Mouse (Mus musculus) lung, postnatal 0 days (tissue): ENCODE measurements around the gene Adcy5. TPM values are rescaled to one million over a fixed set of nuclear protein-coding genes. Genes with fewer than 3 reads are reported as not detected.

Source experiments
- ATAC-seq: fragments of 200-750 bp; cut with Nextera tagmentation; 2 replicates; pipeline ENCODE4 v1.8.0; 2017; ENCODE audit warnings: moderate library complexity
- DNase-seq: peaks from one replicate; pipeline ENCODE4 v3.0.0-alpha.2; 2016; ENCODE audit warnings: low spot score
- H3K27ac ChIP-seq: fragments of 300-500 bp; sonication (generic); 2 replicates; pipeline ENCODE4 v1.5.1; 2014; ENCODE audit warnings: antibody characterized with exemption, mild to moderate bottlenecking, low read length, mixed read lengths
- H3K27me3 ChIP-seq: fragments of 300-500 bp; sonication (generic); replicated peaks from 2 replicates; pipeline ENCODE4 v1.6.1; 2014; ENCODE audit warnings: low read length, mixed read lengths; ENCODE audit not compliant: insufficient read depth
- H3K36me3 ChIP-seq: fragments of 300-500 bp; sonication (generic); 2 replicates; pipeline ENCODE4 v1.6.1; 2014; ENCODE audit warnings: low read length, mixed read lengths; ENCODE audit not compliant: insufficient read depth
- H3K4me1 ChIP-seq: fragments of 300-500 bp; sonication (generic); 2 replicates; pipeline ENCODE4 v1.6.1; 2014; ENCODE audit warnings: antibody characterized with exemption, low read depth, low read length, mixed read lengths; ENCODE audit not compliant: insufficient read depth
- H3K4me2 ChIP-seq: fragments of 300-500 bp; sonication (generic); replicated peaks from 2 replicates; pipeline ENCODE4 v1.6.1; 2014; ENCODE audit warnings: low read depth, mild to moderate bottlenecking, low read length, moderate library complexity, mixed read lengths
- H3K4me3 ChIP-seq: fragments of 300-500 bp; sonication (generic); 2 replicates; pipeline ENCODE4 v1.5.1; 2014; ENCODE audit warnings: low read depth, low read length
- H3K9ac ChIP-seq: fragments of 300-500 bp; sonication (generic); replicated peaks from 2 replicates; pipeline ENCODE4 v1.6.1; 2014; ENCODE audit warnings: low read depth, mild to moderate bottlenecking
- H3K9me3 ChIP-seq: fragments of 300-500 bp; sonication (generic); 2 replicates; pipeline ENCODE4 v1.6.1; 2016; ENCODE audit warnings: low read length, mixed read lengths
- CTCF ChIP-seq: IDR thresholded peaks from 2 replicates; pipeline ENCODE4 v1.5.1; 2016; ENCODE audit warnings: antibody characterized with exemption, mild to moderate bottlenecking
- EP300 ChIP-seq: IDR thresholded peaks from 2 replicates; pipeline ENCODE4 v1.6.1; 2016; ENCODE audit warnings: antibody characterized with exemption, mild to moderate bottlenecking, control low read depth
- WGBS: fragments of 180-500 bp; shearing (Covaris S2); extraction: QIAGEN DNeasy Blood & Tissue Kit; methylation state at CpG from one replicate; pipeline ENCODE4 v1.1.7; 2014; 5-methylcytosine and 5-hydroxymethylcytosine counted together
- polyA plus RNA-seq: library from polyadenylated mRNA; unstranded; fragments of >200 nt; fragmentation: Nextera tagmentation; extraction: Ambion mirVana; gene quantifications from 2 replicates; pipeline ENCODE4 v1.2.1, GENCODE M21; 2015

Gene Adcy5
- polyA plus RNA-seq, result 0.48 and 0.63 TPM in 2 replicates

DNA sequence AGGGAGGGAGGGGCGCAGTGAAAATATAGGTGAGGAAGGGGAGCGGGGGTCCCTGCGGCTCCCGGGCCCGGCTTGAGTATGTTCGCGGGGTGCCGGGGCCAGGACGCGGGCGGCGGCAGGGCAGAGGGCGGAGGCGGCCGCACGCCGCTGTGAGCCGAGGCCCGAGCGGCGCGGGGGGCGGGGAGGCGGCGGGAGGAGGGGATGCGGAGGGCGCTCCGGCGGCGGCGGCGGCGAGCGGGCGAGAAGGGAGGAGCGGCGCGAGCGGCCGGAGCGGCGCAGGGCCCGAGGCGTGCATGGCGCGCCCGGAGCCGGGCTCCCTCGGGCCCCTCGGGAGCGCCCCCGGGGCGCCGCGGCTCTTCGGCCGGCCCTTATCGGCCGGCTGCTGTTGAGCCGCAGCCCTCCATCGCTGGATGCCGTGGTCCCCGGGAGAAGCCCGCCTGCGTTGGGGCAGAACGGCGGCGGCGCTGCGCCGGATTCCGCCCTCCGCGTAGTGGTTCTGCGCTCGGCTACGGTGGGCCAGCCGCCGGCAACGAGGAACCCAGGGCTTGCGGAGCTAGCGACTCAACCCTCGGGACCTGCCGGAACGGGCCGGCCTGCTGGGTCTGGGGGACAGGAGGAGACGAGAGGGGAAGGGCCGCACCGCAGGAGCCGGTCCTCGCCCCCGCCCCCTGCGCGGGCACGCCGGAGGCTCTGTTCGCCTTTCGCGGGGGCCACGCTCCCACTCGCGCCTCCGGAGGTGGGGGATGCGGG lies at the start of gene Adcy5:
Gene Adcy5, plus strand, starts transcription at position 237 of the 750 bp plus-strand sequence.
- 0% methylated on average over 26 of the region's 104 CpGs for WGBS
- TF ChIP-seq CTCF (no peak), EP300 (no peak)
- DNase-seq (no peak), ATAC-seq (peak; percentile 47)
- Histone ChIP-seq H3K9me3 (no peaks in the 10 kb centered on the region), H3K27ac (no peak within 1 kb of the TSS), H3K4me3 (peak within 1 kb of the TSS; percentile 54), H3K36me3 (no peaks in the 10 kb centered on the region), H3K9ac (no peak within 1 kb of the TSS), H3K4me1 (0 out of 2 replicates have a peak, but pooled peaks cover 6% of the 10 kb centered on the region), H3K27me3 (peaks cover 39% of the 10 kb centered on the region), H3K4me2 (peak within 1 kb of the TSS; percentile 96)

DNA sequence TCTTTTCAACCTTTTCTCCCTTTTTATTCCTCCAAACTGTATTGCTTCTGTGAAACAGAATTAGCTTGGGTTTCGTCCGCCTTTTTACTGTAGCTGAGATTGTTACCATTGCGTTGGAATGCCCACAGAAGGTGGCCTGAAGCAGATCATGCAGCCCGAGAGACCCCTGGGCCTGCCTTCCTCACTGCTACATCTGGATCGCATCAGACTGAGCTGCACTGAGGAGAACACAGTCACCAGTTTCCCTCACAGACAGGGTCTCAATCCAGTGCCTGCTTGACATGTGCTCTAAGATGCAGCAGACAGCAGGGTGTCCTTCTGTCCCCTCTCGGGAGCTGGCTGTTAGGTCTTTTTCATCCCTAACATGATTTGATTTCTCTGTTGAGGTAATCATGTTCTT lies 46.7 kb upstream of the Adcy5 start:
- H3K4me1 ChIP-seq, result no peaks in the 10 kb centered on the region; the same call in 1 of the 2 replicates
- no peak for TF ChIP-seq EP300
- TF ChIP-seq CTCF, result no peak
- no peak overlapping the region for H3K4me2 ChIP-seq
- no peak overlapping the region for H3K9ac ChIP-seq
- no peak for ATAC-seq
- no peak overlapping the region for H3K4me3 ChIP-seq
- no peak for DNase-seq
- no peaks in the 10 kb centered on the region for H3K9me3 ChIP-seq
- H3K27ac ChIP-seq, result no peak overlapping the region
- WGBS, result 90% methylated on average over 6 of the region's 6 CpGs
- no peaks in the 10 kb centered on the region for H3K27me3 ChIP-seq
- H3K36me3 ChIP-seq, result no peaks in the 10 kb centered on the region

DNA sequence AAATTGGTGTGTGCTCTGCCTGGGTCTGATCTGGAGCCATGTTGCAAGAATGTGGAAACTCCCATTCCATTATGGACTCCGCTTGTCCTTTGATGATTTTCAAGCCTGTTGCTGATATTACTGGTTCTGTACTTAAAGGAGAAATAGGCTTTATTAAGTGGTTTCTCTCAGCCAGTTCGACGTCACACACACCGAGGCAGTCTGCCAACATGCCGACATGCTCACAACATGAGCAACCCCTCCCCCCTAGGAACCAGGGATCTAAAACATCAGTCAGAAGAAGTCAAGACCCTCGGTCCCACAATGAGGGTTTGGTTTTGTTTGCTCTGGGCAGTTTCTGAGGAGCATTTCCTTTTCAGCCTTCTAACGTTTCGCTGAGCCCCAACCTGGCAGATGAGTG lies 45.5 kb upstream of the Adcy5 start:
- Histone ChIP-seq H3K36me3 (no peaks in the 10 kb centered on the region), H3K9ac (no peak overlapping the region), H3K9me3 (no peaks in the 10 kb centered on the region), H3K27me3 (no peaks in the 10 kb centered on the region), H3K4me2 (no peak overlapping the region), H3K27ac (no peak overlapping the region), H3K4me3 (no peak overlapping the region), H3K4me1 (no peaks in the 10 kb centered on the region; the same call in 1 of the 2 replicates)
- 32% methylated on average over 8 of the region's 8 CpGs for WGBS
- DNase-seq (peak; percentile 31), ATAC-seq (no peak; the same call in 1 of the 2 replicates)
- TF ChIP-seq CTCF (no peak), EP300 (no peak)

DNA sequence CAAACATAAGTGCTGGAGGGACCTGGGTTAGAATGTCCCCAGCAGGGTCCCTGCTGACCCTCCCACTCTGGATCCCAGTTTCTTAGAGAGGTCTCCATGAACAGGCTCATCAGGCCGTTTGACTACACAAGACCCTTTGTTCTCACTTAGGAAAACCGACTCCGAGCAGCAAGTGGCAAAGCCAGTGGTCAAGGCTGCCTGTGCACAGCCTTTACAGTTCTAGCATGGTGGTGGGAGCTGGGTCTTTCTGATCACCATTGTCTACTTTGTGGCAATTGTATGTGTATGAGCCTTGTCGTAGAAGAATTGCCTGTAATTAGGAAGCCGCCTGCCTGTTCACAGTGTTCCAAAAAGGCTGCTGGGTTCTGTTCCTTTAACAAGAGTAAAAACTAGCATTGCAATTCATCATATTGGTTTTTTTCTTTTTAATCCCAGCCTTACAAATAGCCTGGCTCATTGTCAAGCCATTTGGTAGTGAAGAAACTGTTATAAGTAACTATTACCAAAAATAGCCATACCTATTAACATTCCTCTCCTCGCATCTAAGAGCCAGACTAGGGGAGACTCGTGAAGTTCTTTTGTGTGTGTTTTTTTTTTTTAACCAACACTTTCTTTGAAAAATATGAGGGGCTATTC lies 44.9 kb upstream of the Adcy5 start:
- no peak overlapping the region for H3K4me3 ChIP-seq
- no peak for TF ChIP-seq EP300
- TF ChIP-seq CTCF, result no peak
- H3K9ac ChIP-seq, result no peak overlapping the region
- H3K4me1 ChIP-seq, result no peaks in the 10 kb centered on the region; the same call in 1 of the 2 replicates
- no peak for ATAC-seq
- no peaks in the 10 kb centered on the region for H3K36me3 ChIP-seq
- 43% methylated on average over 7 of the region's 7 CpGs for WGBS
- no peaks in the 10 kb centered on the region for H3K9me3 ChIP-seq
- peak; percentile 30 for DNase-seq
- no peak overlapping the region for H3K27ac ChIP-seq
- no peak overlapping the region for H3K4me2 ChIP-seq
- no peaks in the 10 kb centered on the region for H3K27me3 ChIP-seq

DNA sequence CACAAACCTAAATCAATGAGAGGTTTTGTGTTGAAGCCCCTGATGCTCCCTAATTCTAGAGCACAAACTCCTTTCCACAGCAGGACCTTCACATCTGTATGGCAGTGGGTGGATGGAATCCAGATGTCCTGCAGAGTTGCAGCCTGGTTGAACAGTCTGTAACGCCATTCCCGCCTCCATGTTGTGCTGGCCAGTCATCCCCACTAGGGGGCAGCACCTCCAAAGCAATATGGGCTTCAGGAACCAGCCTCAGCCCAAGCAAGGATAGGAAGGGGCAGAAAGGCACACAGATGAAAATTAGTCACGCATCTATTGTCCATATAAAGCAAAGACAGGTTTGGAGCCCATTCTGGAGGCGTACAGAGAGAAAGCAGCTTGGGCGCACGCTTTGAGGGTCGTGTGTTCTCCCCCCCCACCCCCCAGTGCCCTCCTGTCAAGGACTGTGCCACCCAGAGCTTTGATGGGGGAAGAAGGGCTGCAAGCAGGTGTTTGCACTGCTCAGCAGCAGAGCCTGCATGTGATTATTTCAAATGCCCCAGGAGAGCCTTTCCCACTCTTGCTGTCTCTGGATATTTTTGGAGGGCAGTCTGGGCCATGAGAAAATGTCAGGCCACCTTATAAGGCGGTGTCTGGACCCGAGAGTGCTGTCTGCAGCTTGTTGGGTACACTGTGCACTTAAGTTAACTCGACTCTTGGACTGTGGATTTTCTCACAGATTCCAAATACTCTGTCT lies 44.1 kb upstream of the Adcy5 start:
- no peaks in the 10 kb centered on the region for H3K27me3 ChIP-seq
- no peak overlapping the region for H3K4me3 ChIP-seq
- no peaks in the 10 kb centered on the region; the same call in 1 of the 2 replicates for H3K4me1 ChIP-seq
- H3K9ac ChIP-seq, result no peak overlapping the region
- H3K27ac ChIP-seq, result no peak overlapping the region
- 30% methylated on average over 10 of the region's 10 CpGs for WGBS
- H3K4me2 ChIP-seq, result no peak overlapping the region
- no peaks in the 10 kb centered on the region for H3K9me3 ChIP-seq
- TF ChIP-seq EP300 (no peak), CTCF (peak; percentile 100)
- H3K36me3 ChIP-seq, result no peaks in the 10 kb centered on the region
- peak; percentile 85 for ATAC-seq
- peak; percentile 88 for DNase-seq

DNA sequence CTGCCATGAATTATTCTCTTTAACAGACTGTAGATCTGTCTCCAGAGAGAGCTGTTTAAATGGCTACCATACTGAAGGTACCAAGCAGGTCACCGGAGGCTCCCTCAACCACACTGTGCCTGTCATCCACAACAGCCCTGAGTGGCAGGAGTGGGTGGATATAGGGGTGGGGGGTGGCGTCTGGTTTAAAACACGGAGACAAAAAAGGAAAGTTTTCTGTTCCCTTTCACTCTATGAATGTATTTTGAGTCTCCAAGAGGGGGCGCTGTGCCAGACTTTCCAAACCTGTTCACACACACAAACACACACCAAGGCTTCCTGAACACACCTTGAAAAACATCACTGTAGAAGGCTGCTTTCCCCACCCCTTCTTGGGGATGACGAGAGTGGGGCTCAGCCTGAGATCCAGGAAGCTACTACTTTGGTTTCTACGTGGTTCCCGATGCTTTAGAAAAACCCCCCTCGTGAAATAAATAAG lies 43.5 kb upstream of the Adcy5 start:
- H3K4me2 ChIP-seq, result no peak overlapping the region
- ATAC-seq, result no peak
- peak; percentile 52 for TF ChIP-seq CTCF
- TF ChIP-seq EP300, result no peak
- H3K4me1 ChIP-seq, result no peaks in the 10 kb centered on the region; the same call in 1 of the 2 replicates
- 61% methylated on average over 8 of the region's 8 CpGs for WGBS
- no peaks in the 10 kb centered on the region for H3K36me3 ChIP-seq
- DNase-seq, result no peak
- H3K4me3 ChIP-seq, result no peak overlapping the region
- H3K27ac ChIP-seq, result no peak overlapping the region
- no peaks in the 10 kb centered on the region for H3K9me3 ChIP-seq
- no peak overlapping the region for H3K9ac ChIP-seq
- no peaks in the 10 kb centered on the region for H3K27me3 ChIP-seq
